Mouse (Mus musculus) C2C12 (cell line): ENCODE measurements around the gene Plce1. TPM values are rescaled to one million over a fixed set of nuclear protein-coding genes. Genes with fewer than 3 reads are reported as not detected.

ENCODE experiments used
- H3K27me3 ChIP-seq: one replicate; pipeline ENCODE4 v1.6.1; 2011; ENCODE audit not compliant: control insufficient read depth, insufficient read depth, insufficient read length
- H3K36me3 ChIP-seq: one replicate; pipeline ENCODE4 v1.6.1; 2011; ENCODE audit not compliant: control insufficient read depth, insufficient read depth
- H3K4me3 ChIP-seq: one replicate; pipeline ENCODE4 v1.5.1; 2011; ENCODE audit warnings: mild to moderate bottlenecking, control low read depth; ENCODE audit not compliant: poor library complexity, insufficient read depth, severe bottlenecking
- H3K79me2 ChIP-seq: one replicate; pipeline ENCODE4 v1.6.1; 2011; ENCODE audit not compliant: control insufficient read depth, insufficient read depth
- H3K79me3 ChIP-seq: one replicate; pipeline ENCODE4 v1.6.1; 2011; ENCODE audit warnings: low read depth, control low read depth
- H3ac ChIP-seq: one replicate; pipeline ENCODE3; 2011; ENCODE audit warnings: low read depth; ENCODE audit not compliant: control insufficient read depth, insufficient read length
- CEBPB ChIP-seq: IDR thresholded peaks from one replicate; pipeline ENCODE4 v1.6.1; 2011; ENCODE audit warnings: low read depth, mild to moderate bottlenecking, control low read depth, moderate library complexity
- CTCF ChIP-seq: IDR thresholded peaks from one replicate; pipeline ENCODE4 v1.5.1; 2011; ENCODE audit not compliant: control insufficient read depth, insufficient read depth, insufficient read length
- FOSL1 ChIP-seq: IDR thresholded peaks from one replicate; pipeline ENCODE4 v1.8.0; 2011; ENCODE audit warnings: mild to moderate bottlenecking, low read length; ENCODE audit not compliant: poor library complexity, insufficient read depth, severe bottlenecking
- MAX ChIP-seq: IDR thresholded peaks from one replicate; pipeline ENCODE4 v1.6.1; 2011; ENCODE audit warnings: mild to moderate bottlenecking, control low read depth
- MYOD1 ChIP-seq: IDR thresholded peaks from one replicate; pipeline ENCODE4 v1.6.1; 2011; ENCODE audit warnings: low read depth; ENCODE audit not compliant: control insufficient read depth, insufficient read length
- MYOG ChIP-seq: IDR thresholded peaks from one replicate; pipeline ENCODE4 v1.6.1; 2011; ENCODE audit not compliant: control insufficient read depth, insufficient read length; ENCODE audit errors: extremely low read depth
- USF1 ChIP-seq: IDR thresholded peaks from one replicate; pipeline ENCODE4 v1.6.1; 2011; ENCODE audit warnings: low read depth, mild to moderate bottlenecking, control low read depth, moderate library complexity
- polyA plus RNA-seq: library from polyadenylated mRNA; unstranded; fragments of >200 nt; fragmentation: generic; extraction: Trizol; gene quantifications from one replicate; pipeline ENCODE4 v1.2.1, GENCODE M21; 2012; ENCODE audit warnings: missing spikeins

Gene Plce1
- polyA plus RNA-seq, 1 experiment, result not detected

GRCm38 (mm10) chr19:38691533-38691932, 210.6 kb downstream of the Plce1 start:
- H3K27me3 ChIP-seq, result no peaks in the 10 kb centered on the region
- no peaks in the 10 kb centered on the region for H3K36me3 ChIP-seq
- no peak overlapping the region for H3K4me3 ChIP-seq
- no peak overlapping the region for H3ac ChIP-seq
- no peaks in the 10 kb centered on the region for H3K79me3 ChIP-seq
- no peaks in the 10 kb centered on the region for H3K79me2 ChIP-seq
- TF ChIP-seq MYOG (no peak), MAX (no peak), CTCF (no peak), CEBPB (no peak), USF1 (no peak), MYOD1 (no peak), FOSL1 (no peak)

DNA sequence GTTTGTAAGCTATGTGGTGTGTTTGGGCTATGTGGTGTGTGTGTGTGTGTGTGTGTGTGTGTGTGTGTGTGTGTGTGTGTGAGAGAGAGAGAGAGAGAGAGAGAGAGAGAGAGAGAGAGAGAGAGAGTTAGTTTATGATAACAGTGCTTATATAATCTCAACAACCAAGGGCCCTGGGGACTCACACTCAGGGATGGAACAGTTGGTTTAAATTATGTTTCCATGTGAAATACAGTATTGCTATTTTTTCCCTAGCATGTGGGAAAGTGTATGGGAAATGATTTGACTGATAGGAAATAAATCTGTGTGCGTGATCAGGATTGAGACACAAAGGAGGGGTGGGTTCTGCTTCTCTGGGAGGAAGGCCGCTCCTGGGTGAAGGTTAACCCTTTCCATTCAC, 212.4 kb downstream of the Plce1 start:
- no peaks in the 10 kb centered on the region for H3K36me3 ChIP-seq
- H3ac ChIP-seq, result no peak overlapping the region
- TF ChIP-seq MAX, result no peak
- no peak for TF ChIP-seq MYOG
- TF ChIP-seq USF1, result no peak
- no peak for TF ChIP-seq MYOD1
- no peaks in the 10 kb centered on the region for H3K79me3 ChIP-seq
- no peaks in the 10 kb centered on the region for H3K79me2 ChIP-seq
- no peak overlapping the region for H3K4me3 ChIP-seq
- no peaks in the 10 kb centered on the region for H3K27me3 ChIP-seq

- Histone ChIP-seq H3K36me3 (no peaks in the 10 kb centered on the region), H3K27me3 (no peaks in the 10 kb centered on the region), H3K4me3 (no peak overlapping the region), H3K79me3 (no peaks in the 10 kb centered on the region), H3K79me2 (no peaks in the 10 kb centered on the region), H3ac (no peak overlapping the region)
- TF ChIP-seq USF1 (no peak), CTCF (no peak), FOSL1 (no peak), MYOG (no peak), MYOD1 (no peak), CEBPB (no peak), MAX (no peak)
Measured at GRCm38 (mm10) chr19:38693769-38694168, 212.9 kb downstream of the Plce1 start.

DNA sequence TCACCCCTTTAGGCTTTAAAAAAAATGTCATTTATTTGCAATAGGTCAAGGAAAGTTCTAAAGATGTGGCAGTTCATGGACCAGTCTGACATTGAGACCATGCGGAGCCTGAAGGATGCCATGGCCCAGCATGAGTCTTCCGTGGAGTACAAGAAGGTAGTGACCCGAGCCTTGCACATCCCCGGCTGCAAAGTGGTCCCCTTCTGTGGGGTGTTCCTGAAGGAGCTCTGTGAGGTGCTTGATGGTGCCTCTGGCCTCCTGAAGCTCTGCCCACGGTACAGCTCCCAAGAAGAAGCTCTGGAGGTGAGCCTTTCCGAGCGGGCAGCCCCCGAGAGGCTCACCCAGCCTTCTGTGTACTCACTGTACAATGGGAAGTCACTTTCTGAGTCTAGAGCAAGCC, 220.9 kb downstream of the Plce1 start:
- Histone ChIP-seq H3K4me3 (no peak overlapping the region), H3ac (no peak overlapping the region), H3K79me3 (no peaks in the 10 kb centered on the region), H3K27me3 (no peaks in the 10 kb centered on the region), H3K79me2 (no peaks in the 10 kb centered on the region), H3K36me3 (no peaks in the 10 kb centered on the region)
- TF ChIP-seq CTCF (no peak), MAX (no peak), CEBPB (no peak), MYOG (no peak), MYOD1 (no peak), FOSL1 (no peak), USF1 (no peak)

- Histone ChIP-seq H3K27me3 (no peaks in the 10 kb centered on the region), H3K4me3 (no peak overlapping the region), H3ac (no peak overlapping the region), H3K79me3 (no peaks in the 10 kb centered on the region), H3K79me2 (no peaks in the 10 kb centered on the region), H3K36me3 (no peaks in the 10 kb centered on the region)
- no peak for TF ChIP-seq MAX
- TF ChIP-seq MYOG, result no peak
- no peak for TF ChIP-seq CEBPB
- TF ChIP-seq CTCF, result no peak
- no peak for TF ChIP-seq USF1
- TF ChIP-seq MYOD1, result no peak
- no peak for TF ChIP-seq FOSL1
Measured at GRCm38 (mm10) chr19:38704742-38705141, 223.8 kb downstream of the Plce1 start.

- no peaks in the 10 kb centered on the region for H3K79me2 ChIP-seq
- no peak for TF ChIP-seq MAX
- TF ChIP-seq USF1, result no peak
- no peak for TF ChIP-seq MYOD1
- no peak for TF ChIP-seq CEBPB
- no peak for TF ChIP-seq MYOG
- no peak for TF ChIP-seq CTCF
- no peak for TF ChIP-seq FOSL1
- no peaks in the 10 kb centered on the region for H3K79me3 ChIP-seq
- H3K27me3 ChIP-seq, result no peaks in the 10 kb centered on the region
- H3K4me3 ChIP-seq, result no peak overlapping the region
- H3K36me3 ChIP-seq, result no peaks in the 10 kb centered on the region
- H3ac ChIP-seq, result no peak overlapping the region
Measured at GRCm38 (mm10) chr19:38705244-38705643, 224.3 kb downstream of the Plce1 start.
